Mouse (Mus musculus) CH12.LX (cell line): ENCODE measurements around the gene Tmtc1. TPM values are rescaled to one million over a fixed set of nuclear protein-coding genes. Genes with fewer than 3 reads are reported as not detected.

Source experiments
- DNase-seq: peaks from one replicate; pipeline ENCODE4 v3.0.0-alpha.2; 2013; ENCODE audit errors: extremely low read depth
- H3K27ac ChIP-seq: 2 replicates; pipeline ENCODE4 v1.5.1; 2012; ENCODE audit warnings: low read depth, mild to moderate bottlenecking, control low read depth, moderate library complexity; ENCODE audit not compliant: insufficient read depth
- H3K27me3 ChIP-seq: replicated peaks from 2 replicates; pipeline ENCODE3; 2012; ENCODE audit warnings: inconsistent platforms
- H3K36me3 ChIP-seq, 2 experiments: replicated peaks in 1 of 2; 2 replicates each; pipeline versions ENCODE3 to v1.6.1; 2012; ENCODE audit warnings: inconsistent platforms in 1 of 2, low read length in 1 of 2, mild to moderate bottlenecking in 1 of 2, mixed read lengths in 1 of 2, moderate library complexity in 1 of 2; ENCODE audit not compliant: control insufficient read depth in 1 of 2, insufficient read depth in 1 of 2
- H3K4me1 ChIP-seq, 2 experiments: 2 replicates each; pipeline ENCODE4 v1.6.1; 2012; ENCODE audit warnings: inconsistent platforms in 1 of 2, moderate library complexity in 1 of 2; ENCODE audit not compliant: insufficient read depth in 2 of 2, control insufficient read depth in 1 of 2
- H3K4me2 ChIP-seq: 2 replicates; pipeline ENCODE4 v1.6.1; 2012; ENCODE audit warnings: low read depth, mild to moderate bottlenecking, control low read depth; ENCODE audit not compliant: poor library complexity, insufficient read depth, severe bottlenecking
- H3K4me3 ChIP-seq, 3 experiments: fragments of 150-350 bp in 1 of 3; sonication (generic) in 1 of 3; replicated peaks in 1 of 3; 2 replicates each; pipeline versions ENCODE3 to v1.5.1; 2011 to 2012; ENCODE audit warnings: low read depth in 2 of 3, low read length in 2 of 3, mild to moderate bottlenecking in 2 of 3, moderate library complexity in 2 of 3, control low read depth in 1 of 3, improper control_type of control experiment in 1 of 3, inconsistent platforms in 1 of 3, mixed read lengths in 1 of 3; ENCODE audit not compliant: poor library complexity in 1 of 3
- H3K79me2 ChIP-seq: replicated peaks from 2 replicates; pipeline ENCODE4 v1.6.1; 2012; ENCODE audit warnings: mild to moderate bottlenecking, moderate library complexity; ENCODE audit not compliant: control insufficient read depth, poor library complexity, insufficient read depth, severe bottlenecking; ENCODE audit errors: extremely low read depth
- H3K9ac ChIP-seq: 2 replicates; pipeline ENCODE4 v1.6.1; 2012; ENCODE audit warnings: low read depth, mild to moderate bottlenecking, control low read depth, moderate library complexity; ENCODE audit not compliant: insufficient read depth
- H3K9me3 ChIP-seq: replicated peaks from 2 replicates; pipeline ENCODE3; 2012; ENCODE audit warnings: low read length, inconsistent platforms, mixed read lengths
- BHLHE40 ChIP-seq: IDR thresholded peaks from 2 replicates; pipeline ENCODE4 v1.6.1; 2011; ENCODE audit warnings: mild to moderate bottlenecking, low read depth, low read length, improper control_type of control experiment
- CHD2 ChIP-seq: IDR thresholded peaks from 2 replicates; pipeline ENCODE4 v1.6.1; 2011; ENCODE audit warnings: low read length, improper control_type of control experiment
- CTCF ChIP-seq, 2 experiments: IDR thresholded peaks in 1 of 2; conservative IDR thresholded peaks in 1 of 2; 2 replicates each; pipeline ENCODE4 v1.5.1; 2011 to 2012; ENCODE audit warnings: low read depth in 2 of 2, low read length in 2 of 2, improper control_type of control experiment in 1 of 2, inconsistent platforms in 1 of 2, mild to moderate bottlenecking in 1 of 2, moderate library complexity in 1 of 2
- E2F4 ChIP-seq: IDR thresholded peaks from 2 replicates; pipeline ENCODE4 v1.6.1; 2011; ENCODE audit warnings: low read depth, low read length, improper control_type of control experiment; ENCODE audit not compliant: insufficient replicate concordance
- GABPA ChIP-seq: IDR thresholded peaks from 2 replicates; pipeline ENCODE4 v1.6.1; 2012; ENCODE audit warnings: low read depth, low read length, improper control_type of control experiment, inconsistent platforms; ENCODE audit not compliant: insufficient replicate concordance
- KAT2A ChIP-seq: IDR thresholded peaks from 2 replicates; pipeline ENCODE4 v1.6.1; 2012; ENCODE audit warnings: low read length, improper control_type of control experiment, inconsistent platforms; ENCODE audit not compliant: insufficient replicate concordance
- MAFK ChIP-seq: IDR thresholded peaks from 2 replicates; pipeline ENCODE4 v1.6.1; 2011; ENCODE audit warnings: low read length, improper control_type of control experiment; ENCODE audit not compliant: insufficient replicate concordance
- MEF2A ChIP-seq: IDR thresholded peaks from 2 replicates; pipeline ENCODE4 v1.6.1; 2014; ENCODE audit warnings: low read depth, mild to moderate bottlenecking, inconsistent platforms, low read length, improper control_type of control experiment, borderline replicate concordance
- RAD21 ChIP-seq: IDR thresholded peaks from 2 replicates; pipeline ENCODE4 v1.6.1; 2011; ENCODE audit warnings: low read depth, mild to moderate bottlenecking, low read length, improper control_type of control experiment, moderate library complexity
- RCOR1 ChIP-seq: conservative IDR thresholded peaks from 2 replicates; pipeline ENCODE4 v1.6.1; 2012; ENCODE audit warnings: low read depth, mild to moderate bottlenecking, inconsistent platforms, low read length, improper control_type of control experiment
- SIN3A ChIP-seq: IDR thresholded peaks from 2 replicates; pipeline ENCODE4 v1.6.1; 2012; ENCODE audit warnings: low read length, improper control_type of control experiment, inconsistent platforms
- SMC3 ChIP-seq: IDR thresholded peaks from 2 replicates; pipeline ENCODE4 v1.6.1; 2011; ENCODE audit warnings: low read depth, low read length, improper control_type of control experiment
- TBP ChIP-seq: conservative IDR thresholded peaks from 2 replicates; pipeline ENCODE4 v1.6.1; 2011; ENCODE audit warnings: low read depth, low read length, improper control_type of control experiment
- USF2 ChIP-seq: conservative IDR thresholded peaks from 2 replicates; pipeline ENCODE4 v1.6.1; 2011; ENCODE audit warnings: low read depth, low read length, improper control_type of control experiment
- ZC3H11A ChIP-seq: IDR thresholded peaks from 2 replicates; pipeline ENCODE4 v1.6.1; 2012; ENCODE audit warnings: low read depth, mild to moderate bottlenecking, inconsistent platforms, low read length, improper control_type of control experiment
- dilution Hi-C: fragments of 300-500 bp; cut with MboI; formaldehyde crosslinking; loops from 2 replicates; pipeline ENCODE4 v1.14.3; 2020; ENCODE audit warnings: low sequenced_read_pairs; ENCODE audit not compliant: extremely low pct_unique_long_range_greater_than_20kb, extremely low pct_ligation_motif_present
- in situ Hi-C: fragments of 300-500 bp; cut with MboI; formaldehyde crosslinking; loops from 3 replicates; pipeline ENCODE4 v1.14.3; 2019; ENCODE audit warnings: low sequenced_read_pairs, low pct_ligation_motif_present, low pct_unique_long_range_greater_than_20kb, mixed read lengths
- polyA plus RNA-seq: library from polyadenylated mRNA; unstranded; fragments of >175 nt; gene quantifications from 2 replicates; pipeline ENCODE4 v1.2.1, GENCODE M21; 2012; ENCODE audit warnings: low read depth; ENCODE audit not compliant: insufficient read length
- total RNA-seq, 2 experiments: library from RNA; depleted of rRNA; stranded (reverse); fragments of 300-350 nt in 1 of 2; fragments of >200 nt in 1 of 2; gene quantifications; 2 replicates each; pipeline ENCODE4 v1.2.3; 2012 to 2014

Tmtc1 gene
- total and polyA plus RNA-seq, 3 experiments: 0.03 to 0.13 (median 0.04) TPM

DNA sequence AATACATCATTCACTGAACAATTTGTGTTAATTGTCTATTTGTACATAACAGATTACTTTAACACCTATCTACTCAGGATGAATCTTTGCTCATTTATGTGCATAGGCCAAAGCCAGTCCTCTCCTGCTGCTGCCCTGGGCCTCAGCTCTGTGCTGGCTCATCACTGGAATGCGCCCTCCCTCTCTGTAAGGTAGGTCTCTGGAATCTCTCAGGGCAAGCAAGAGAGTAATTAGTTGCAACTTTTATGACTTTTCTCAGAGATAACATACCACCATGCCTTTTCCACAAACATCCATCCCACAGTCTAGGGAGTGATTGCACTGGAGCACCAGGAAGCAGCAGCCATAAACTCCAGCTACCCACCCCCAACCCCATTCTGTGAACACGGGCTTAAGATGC is 70.7 kb downstream of the Tmtc1 start:
- Histone ChIP-seq H3K4me3 (no peak overlapping the region), H3K36me3 (no peaks in the 10 kb centered on the region), H3K27ac (no peak overlapping the region), H3K9ac (no peak overlapping the region)
- in situ Hi-C loops: no loop called here
- no peak for TF ChIP-seq E2F4
- no peak for TF ChIP-seq MAFK
- TF ChIP-seq ZC3H11A: no peak
- no peak for TF ChIP-seq USF2
- no peak for TF ChIP-seq TBP
- TF ChIP-seq KAT2A: no peak
- no peak for TF ChIP-seq RCOR1
- no peak for TF ChIP-seq BHLHE40
- no peak for TF ChIP-seq SIN3A
- TF ChIP-seq, all 38 proteins: peak for 0
- Histone ChIP-seq H3K79me2 (no peaks in the 10 kb centered on the region), H3K9me3 (peaks cover 4% of the 10 kb centered on the region), H3K4me1 (no peaks in the 10 kb centered on the region), H3K27me3 (no peaks in the 10 kb centered on the region), H3K4me2 (no peak overlapping the region)
- dilution Hi-C loops: no loop called here
- no peak for DNase-seq

DNA sequence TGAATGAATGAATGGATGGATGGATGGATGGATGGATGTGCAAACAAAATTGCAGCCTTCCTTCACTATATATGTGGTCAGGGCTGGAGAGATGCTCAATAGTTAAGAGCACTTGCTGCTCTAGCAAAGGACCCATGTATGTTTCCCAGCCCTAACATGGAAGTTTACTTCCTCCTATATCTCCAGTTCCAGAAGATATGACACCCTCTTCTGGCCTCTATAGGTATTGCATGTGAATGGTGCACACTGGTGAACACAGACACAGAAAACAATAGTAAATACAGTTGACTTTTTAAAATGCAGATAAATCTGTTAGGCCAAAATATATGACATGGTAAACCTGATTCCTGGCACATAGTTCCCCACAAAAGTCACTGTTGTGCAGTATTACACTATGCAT is 73.0 kb downstream of the Tmtc1 start:
- dilution Hi-C loops (no loop called here), in situ Hi-C loops (no loop called here)
- DNase-seq: peak; percentile 37
- peak; percentile 49 for TF ChIP-seq SMC3
- peak; percentile 26 to 56; a peak in 3 of 4 replicates for TF ChIP-seq CTCF (conservative IDR thresholded peaks at IDR 0.05 in 1 of 2, IDR thresholded peaks at IDR 0.05 in 1 of 2; ENCODE audit: low read depth in 2 of 2, low read length in 2 of 2)
- peak; percentile 51 for TF ChIP-seq RAD21
- TF ChIP-seq CHD2: no peak
- TF ChIP-seq BHLHE40: no peak
- TF ChIP-seq MEF2A: no peak
- no peak for TF ChIP-seq GABPA
- Histone ChIP-seq H3K36me3 (no peaks in the 10 kb centered on the region), H3K4me1 (no peaks in the 10 kb centered on the region), H3K9ac (no peak overlapping the region), H3K4me3 (no peak overlapping the region), H3K79me2 (no peaks in the 10 kb centered on the region), H3K27ac (no peak overlapping the region), H3K27me3 (no peaks in the 10 kb centered on the region), H3K9me3 (no peaks in the 10 kb centered on the region), H3K4me2 (no peak overlapping the region)
